Mouse (Mus musculus) left cerebral cortex, adult 8-10 months (tissue): ENCODE results near the gene Atg3. TPM values are rescaled to one million over a fixed set of nuclear protein-coding genes. Genes with fewer than 3 reads are reported as not detected.

Experiments
- DNase-seq, 2 experiments: peaks; one replicate each; pipeline ENCODE4 v3.0.0; 2022; ENCODE audit warnings: low spot score in 2 of 2
- total RNA-seq, 4 experiments: library from RNA; stranded (reverse); gene quantifications; 2 replicates each; pipeline ENCODE4 v1.2.4; 2022

The Atg3 gene
- 10 to 100 TPM; 42.9 to 46.0 (median 45.4) TPM for total RNA-seq

DNA sequence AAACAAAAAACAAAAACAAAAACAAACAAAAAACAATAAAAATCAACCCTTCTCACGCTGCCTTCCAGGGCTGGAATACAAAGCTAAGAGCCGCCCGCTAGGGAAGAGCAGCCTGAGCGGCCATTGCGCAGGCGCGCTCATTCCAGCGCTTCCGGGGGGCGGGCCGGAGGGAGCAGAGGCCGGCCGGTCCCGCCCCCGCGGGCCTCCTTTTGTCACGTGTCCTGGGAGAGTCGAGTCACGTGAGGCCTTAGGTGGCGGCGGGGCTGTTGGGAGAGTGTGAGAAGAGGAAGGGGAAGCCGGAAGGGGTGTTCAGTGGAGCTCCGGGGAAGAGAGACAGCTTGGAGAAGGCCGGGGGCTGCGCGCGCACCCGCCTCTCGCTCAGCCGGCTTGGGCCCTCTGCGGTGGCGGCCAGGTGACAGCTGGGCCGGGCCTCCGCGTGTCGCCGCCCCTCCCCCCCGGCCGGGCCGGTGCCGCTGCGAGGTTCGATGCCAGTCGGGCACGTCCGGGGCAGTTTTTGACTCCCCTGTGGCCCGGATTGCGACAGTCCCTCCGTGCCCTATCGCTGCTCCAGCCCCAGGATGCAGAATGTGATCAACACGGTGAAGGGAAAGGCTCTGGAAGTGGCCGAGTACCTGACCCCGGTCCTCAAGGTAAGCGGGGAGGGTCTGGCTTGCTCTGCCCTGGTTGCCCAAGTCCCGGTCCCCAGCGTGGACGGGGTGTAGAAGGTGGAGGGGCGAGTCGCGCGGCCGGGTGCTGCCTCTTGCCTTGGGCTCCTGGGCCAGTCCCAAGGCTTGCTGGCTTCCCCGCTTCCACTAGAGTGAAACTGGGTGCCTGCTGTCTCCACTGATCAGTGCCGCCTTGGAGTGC is at the start of gene Atg3, which contains the start of gene Slc35a5:
Gene Atg3 (plus strand): TSS at position 264 of the 867 bp plus-strand sequence.
Gene Slc35a5 (minus strand): TSS at position 185 of the 867 bp plus-strand sequence.
- peak; percentile 81 to 97 for DNase-seq

DNA sequence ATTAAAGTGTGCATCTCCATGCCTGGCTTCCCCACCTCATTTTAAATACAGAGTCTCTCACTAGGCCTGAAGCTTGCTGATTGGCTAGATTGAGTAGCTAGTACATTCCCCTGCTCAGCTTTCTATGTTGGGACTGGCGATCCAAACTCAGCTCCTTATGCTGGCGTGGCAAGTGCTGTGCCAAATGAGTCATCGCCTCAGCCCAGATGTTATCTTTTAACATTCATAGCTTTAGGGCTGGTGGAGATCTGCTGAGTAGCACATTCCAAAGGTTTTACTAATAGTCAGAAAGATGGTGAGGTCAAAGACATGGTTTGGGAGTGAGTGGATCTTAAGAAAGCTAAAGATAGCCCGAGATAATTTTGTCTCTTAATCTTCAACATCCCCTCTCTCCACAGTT is 48.1 kb upstream of the Atg3 start:
- DNase-seq = peak in 1 of 2 experiments; percentile 45

DNA sequence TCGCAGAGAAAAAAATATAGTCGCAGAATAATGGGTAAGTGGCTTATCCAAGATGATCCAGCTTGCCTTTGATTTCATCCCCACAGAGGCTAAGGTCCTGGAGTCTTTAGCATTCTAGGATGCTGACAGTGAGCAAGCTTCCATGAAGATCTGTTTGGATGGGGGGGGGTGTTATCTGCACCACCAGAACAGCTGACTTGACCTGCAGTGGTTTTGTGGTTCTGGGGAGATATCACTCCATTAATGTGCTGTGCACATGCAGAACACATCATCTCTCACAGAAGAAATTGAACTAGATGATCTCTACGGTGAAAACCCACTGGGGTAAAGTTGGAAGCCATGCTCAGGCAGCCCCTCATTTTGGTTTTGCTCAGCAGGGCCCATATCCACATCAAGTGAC is 41.4 kb upstream of the Atg3 start:
- no peak for DNase-seq

DNA sequence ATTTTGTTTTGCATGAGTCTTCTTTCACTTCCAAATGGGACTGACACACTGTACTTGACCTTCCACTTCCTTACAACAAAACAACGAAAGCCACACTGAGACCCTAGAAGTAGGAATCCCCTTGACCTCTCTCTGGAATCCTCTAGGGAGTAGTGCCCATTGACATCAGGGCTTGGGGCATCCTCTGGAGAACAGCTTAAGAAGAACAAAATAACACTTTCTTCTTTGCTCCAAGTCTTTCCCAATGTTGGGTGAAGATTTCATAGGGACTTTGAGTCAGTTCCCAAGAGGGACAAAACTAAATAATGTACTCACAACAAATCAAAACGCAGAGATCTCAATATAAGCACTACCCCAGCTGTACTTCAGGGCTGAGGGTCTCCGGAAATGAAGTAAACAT is 39.8 kb upstream of the Atg3 start:
- DNase-seq = no peak

DNA sequence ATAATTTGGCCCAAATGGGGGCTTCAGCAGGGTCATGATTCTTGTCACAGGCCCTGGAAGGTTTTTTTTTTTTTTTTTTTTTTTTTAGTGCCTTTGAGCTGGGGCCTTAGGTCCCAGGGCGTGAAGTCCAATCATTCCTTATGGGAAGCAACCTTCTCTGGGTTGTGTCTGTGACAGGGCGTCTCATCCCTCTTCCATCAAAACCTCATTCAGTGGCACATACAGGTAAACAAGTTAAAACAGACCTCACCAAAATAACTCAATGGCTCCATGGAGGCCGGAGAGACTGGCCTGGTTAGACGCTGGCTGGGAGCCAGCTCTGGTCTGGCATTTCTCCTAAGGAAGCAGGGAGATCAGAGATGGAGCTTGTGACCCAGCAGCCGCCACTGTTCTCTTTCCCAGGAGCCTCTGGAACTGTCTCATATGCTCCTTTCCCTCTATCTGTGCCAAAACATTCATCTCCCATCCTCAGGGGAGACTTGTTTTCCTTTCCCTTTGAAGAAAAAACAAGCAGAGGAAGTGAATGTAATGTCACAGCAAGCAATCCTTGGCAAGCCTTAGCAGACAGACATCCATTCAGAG is 37.6 kb upstream of the Atg3 start:
- DNase-seq = no peak

DNA sequence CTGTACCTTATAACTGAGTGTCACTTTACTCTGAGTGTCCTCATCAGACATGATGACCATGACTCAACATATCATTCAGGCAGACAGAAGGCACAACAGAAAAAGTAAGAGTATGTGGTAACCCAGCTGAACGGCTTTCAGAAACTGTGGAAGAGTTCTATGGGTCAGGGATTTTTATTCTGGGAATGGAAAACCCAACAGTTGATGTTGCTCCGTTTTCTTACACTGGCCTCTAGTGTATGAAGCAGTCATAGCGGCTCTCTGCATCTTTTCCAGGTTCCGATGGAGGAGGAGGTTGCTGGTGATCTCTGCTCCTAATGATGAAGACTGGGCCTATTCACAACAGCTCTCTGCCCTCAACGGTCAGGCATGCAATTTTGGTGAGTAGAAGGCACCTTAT is 36.0 kb upstream of the Atg3 start:
- no peak for DNase-seq

DNA sequence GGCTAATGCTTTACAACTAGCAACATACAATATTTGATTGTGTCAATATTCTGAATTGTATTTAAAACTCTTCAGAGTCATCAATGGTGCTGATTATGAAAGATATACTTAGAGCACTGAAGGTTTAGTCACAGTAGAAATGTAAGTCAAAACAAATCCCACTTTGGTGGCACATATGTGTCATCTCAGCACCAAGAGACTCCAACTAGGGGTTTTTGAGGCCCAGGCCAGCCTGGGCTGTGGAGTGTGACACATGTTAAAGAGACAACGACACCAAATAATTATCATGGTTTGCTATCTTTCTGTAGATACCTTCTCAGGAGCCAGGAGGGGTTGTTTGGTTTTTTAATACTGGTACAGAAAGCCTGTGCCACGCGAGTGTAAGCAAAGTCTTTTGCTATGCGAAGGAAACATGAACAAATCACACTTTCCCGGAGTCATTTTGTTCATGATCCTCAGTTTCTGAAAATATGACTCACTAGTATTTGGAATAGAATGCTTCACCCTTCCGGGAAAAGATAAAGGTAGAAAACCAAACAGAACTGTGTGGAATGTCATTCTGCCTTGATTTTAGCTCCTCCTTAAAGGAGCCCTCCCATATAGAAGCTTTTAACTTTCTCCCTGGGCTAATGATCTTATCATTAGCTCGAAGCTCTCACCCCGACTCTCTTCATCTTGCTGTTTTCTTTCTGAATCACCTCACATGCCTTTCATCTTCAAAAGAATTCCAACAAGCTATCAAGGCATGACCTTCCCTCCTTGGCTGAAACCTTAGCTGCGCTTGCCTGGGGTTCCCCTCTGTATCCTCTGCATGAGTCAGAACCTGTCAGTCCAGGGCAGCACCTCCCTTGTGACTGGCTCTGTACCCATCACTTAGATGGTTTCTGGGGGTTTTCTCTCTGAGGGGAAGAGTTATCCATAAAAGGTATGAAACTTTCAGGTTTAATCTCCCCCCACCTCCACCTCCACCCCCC is 34.1 kb upstream of the Atg3 start:
- DNase-seq = no peak

DNA sequence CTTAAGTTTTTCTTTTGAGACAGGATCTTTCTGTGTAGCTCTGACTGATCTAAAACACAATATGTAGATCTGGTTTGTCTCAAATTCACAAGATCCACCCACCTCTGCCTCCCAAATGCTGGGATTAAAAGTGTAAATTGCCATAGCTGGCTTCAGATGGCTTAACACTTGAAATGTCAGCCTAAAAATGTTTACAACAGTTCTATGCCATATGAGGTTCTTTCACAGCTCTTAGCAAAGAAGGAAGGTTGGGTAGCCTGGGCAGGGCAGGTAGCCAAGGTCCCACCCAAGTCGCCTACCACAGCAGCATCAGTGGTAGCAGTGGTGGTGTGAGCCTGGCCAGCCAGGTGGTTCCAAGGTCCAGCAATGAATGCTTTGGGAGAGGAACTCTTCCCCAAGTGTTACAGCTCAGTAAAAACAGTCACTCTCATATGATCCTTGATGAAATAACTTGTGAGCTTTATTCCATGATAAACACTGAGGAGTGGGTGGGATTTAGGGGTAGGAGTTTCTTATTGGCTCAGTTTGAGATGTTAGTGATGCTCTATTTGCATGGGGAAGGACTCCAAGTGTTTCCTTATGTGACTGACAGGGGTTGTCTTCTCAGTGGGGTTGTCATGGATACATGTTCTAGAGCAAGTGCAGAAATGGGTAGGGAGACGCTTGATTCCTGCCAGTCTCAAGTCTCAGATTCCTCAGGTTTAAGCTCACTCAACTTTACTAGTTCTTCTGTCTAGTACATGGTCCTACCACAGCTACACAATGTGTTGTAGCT is 30.5 kb upstream of the Atg3 start:
- peak; percentile 20 to 79 for DNase-seq

DNA sequence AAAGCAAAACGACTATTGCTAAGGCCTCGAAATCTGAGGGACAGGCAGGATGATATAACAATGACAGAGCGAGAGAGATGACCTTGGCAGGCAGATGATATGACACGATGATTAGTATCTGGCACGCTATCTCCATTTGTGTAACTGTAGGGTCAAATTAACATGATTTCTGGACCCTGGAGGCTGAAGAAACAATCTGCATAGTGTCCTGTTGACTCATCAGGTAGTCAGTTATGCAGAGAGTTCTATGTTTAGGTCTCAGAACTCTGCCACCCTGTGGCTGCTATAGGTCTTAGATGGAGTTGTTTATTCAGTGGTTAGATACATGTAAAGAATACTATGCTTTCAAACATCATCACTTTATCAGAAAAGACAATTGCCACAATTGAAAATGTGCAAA is 16.9 kb upstream of the Atg3 start:
- DNase-seq = no peak

DNA sequence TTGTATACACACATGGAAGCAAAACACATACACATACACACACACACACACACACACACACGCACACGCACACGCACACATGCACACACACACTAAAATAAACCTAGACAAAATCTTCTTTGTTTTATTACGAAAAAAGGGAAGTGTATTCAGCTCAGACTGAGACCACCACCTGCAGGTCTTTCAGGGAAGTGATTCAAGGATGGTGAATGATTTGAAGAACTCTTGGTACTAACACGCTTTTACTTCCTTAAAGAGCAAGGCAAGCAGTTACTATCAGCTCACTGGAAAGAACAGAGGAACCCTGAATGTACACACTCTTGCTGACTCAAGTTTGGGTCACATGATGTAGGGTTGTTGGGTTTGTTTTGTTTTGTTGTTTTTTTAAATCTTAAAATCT is 16.0 kb upstream of the Atg3 start:
- no peak for DNase-seq

DNA sequence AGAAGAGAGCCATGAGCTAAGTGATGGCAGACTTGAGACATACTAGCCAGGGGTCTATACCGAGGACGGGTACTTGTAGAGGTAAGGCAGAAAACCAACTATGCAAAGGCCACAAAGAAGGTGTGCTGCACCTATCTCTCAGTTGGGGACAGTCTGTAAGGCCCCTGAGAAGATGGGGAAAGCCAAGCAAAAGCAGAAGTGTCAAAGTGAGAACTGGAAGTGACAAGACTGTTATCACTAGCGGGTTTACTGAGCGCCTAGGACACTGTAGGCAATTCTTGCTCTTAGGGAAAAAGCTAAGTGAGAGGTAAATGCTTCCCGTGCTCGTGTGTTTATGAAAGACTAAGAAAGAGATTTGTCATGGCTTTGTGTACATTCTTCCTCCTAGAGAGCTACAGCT is 13.5 kb upstream of the Atg3 start:
- DNase-seq = no peak

DNA sequence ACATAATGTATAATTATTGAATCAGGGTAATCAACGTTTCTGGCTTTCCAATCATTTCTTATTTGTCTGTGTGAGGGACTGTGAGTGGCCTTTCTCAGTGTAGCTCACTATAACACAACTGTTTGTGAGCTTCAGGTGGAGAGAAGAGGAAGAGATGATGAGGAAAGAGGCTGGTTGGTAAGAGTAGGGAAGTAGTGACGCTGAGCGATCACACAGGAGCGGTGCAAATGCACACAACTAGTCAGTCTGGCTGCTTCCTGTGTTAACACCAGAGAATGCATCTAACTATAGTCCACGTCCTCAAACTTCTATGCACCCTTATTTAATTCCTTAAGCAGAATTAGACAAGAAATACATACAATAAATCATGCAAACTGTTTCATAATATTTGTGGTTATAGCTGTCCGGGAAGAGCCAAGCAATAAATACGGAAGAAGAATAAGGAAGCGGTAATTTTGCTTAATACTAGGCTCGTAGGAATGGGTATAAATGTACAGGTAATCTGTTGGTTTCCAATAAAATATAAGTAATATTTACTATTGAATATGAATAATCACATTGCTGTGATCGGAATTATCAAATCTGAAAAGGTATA is 10.0 kb upstream of the Atg3 start:
- DNase-seq = no peak

DNA sequence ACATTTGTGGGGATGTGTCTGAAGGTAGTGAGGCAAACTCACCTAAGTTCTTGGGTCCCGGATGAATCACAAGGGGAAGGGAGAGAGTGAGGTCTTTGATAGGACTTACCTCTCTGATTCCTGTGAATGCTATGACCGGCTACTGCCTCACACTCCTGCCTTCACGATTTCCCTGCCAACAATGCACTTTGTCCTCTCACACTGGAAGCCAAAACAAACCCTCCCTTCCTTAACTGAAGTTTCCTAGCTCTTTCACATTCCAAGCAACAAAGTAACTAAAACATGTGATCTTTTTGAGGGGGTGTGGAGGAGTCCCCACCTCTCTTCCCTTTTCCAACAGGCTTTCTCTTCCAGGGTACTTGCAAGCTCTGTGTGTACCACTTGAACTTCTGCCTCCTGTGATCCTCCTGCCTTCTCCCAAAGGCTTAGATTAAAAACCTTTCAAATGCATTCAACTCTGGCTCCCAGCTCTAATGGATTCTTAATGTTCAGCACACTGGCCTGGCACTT is 3.8 kb upstream of the Atg3 start:
- no peak for DNase-seq

DNA sequence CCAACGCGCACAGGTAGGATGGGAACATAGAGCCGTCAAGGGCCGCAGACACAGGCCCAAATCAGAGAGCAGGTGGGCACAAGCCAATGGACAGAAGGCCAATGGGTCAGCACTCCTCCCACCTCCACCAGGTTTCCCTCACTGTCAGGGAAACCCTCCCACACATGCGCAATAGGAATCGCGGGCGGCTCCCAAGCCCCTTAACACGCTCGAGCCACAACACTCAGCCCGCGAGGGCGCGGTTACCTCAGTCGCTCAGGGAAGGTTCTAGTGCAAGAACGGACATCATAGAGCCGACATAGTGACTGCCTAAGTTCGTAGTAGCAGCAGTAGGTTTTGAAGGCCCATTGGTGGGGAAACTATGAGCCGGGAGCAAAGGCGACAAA is 456 bp upstream of the Atg3 start:
- DNase-seq = peak; percentile 59 to 60

DNA sequence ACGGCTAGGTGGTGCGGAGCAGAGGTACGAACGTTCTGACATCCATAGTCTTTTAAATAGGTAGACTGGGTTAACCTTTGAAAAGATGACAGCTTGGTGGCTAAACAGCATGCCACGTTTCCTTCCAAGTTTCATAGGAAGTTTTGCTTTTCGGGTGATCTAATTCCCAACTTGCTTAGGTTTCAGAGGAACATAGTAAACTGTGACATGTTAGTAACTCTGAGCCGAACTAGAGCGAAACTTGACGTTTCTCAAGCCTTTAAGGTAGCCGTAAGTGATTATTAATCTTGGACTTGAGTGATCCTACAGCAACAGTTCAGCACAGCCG is 768 bp downstream of the Atg3 start:
- no peak for DNase-seq

DNA sequence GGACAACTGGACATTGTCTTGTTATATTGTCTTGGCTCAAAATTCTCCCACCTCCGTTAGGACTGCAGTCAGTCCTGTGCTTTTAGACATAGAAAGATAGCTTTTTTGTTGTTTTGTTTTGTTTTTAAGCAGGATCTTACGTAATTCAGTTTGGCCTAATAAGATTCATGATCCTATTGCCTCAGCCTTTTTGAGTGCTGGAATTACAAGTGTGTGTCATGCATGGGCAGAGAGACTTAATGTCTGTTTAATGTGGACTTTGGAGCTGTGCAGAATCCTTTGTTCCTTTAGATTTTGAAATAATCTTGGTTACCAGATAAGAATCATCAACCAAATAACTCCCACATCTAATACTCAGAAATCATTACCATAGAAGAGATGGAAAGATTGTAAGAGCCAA is 20.0 kb downstream of the Atg3 start:
- DNase-seq = no peak

DNA sequence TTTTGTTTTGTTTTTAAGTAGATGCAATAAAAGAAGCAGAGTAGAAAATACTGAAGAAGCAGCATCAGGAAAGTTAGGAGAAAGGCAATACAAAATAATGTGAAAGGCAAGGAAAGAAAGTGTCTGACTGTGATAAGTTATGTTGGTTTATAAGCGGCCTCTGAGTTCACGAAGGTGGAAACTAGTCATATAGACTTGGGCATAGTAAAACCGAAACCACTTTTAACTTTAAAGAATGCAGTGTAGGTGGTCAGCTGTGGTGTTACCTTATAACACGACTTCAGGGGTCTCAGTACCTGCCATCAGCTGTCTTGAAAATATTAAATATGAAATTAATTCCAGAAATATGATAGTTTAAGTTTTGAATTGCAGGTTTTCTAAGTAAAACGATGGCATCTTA is 23.2 kb downstream of the Atg3 start:
- DNase-seq = no peak

DNA sequence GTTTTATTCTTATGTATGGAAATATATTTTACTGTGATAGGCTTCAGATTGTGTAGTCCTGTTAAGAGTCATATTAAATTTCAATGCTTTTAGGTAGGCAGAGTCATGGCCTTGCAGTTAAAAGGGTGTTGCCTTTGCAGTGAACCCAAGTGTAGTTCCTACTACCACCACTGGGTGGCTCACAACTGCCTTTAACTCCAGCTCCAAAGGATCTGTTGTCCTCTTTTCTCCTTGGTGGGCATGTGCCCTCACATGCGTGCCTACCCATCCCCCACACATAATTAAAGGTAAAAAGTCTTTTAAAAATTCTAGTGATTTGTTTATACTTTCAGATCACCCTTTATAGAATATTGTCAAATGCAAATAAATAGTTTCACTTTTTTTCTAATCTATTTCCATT is 34.0 kb downstream of the Atg3 start:
- peak; percentile 39 to 46 for DNase-seq

DNA sequence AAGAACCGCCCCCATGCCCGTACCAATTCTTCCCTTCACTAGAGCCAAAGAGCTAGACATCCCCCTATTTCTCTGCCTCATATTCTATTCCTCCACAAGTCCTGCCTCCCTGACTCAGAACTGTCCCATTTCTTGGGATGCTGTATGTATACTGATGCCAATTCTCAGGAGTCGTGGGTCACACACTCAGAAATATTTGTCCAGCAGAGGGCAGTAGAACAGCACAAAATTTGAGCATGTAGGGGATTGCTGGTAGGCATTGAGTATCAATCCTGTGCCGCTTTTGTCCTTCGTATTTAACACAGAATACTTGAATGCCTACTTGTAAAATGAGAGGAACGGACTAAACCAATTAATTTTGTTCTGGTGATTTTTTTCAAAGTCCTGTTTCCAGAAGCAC is 38.2 kb downstream of the Atg3 start:
- peak; percentile 22 to 30 for DNase-seq

DNA sequence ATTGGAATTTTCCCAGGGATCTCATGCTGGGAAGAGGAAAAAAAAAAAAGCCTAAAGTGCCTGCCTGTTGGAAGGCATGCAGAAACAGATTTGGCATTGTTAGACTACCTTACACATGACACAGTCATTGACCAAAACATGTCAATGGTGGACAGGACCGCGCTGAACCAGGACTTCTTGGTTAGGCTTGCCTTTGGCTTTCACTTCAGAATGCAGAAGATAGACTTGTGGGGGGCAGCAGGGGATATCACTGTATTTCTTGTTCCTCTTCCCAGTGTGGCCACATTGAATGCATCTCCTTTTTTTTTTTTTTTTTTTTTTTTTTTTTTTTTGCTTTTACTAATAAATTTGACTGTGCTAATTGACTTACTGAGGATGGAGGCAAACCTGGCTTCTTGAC is 42.8 kb downstream of the Atg3 start:
- no peak for DNase-seq

DNA sequence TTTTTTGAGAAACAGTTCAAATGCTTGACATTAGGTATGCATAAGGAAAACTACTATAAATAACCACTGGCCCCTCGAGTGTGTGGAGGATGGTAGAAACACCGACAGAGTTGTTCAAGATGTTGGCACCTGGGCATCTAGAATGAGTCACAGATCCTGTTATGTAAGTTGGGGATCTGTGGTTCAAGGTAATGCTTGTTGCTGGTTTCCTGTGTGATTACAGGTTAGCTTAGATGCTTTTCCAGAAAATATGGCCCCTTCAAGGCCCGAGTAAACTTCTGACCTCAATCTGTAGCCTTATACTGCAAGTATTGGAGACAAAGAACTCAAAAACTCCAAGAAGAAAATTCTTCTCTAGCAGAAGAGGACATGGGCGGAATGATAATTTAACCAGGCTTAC is 45.9 kb downstream of the Atg3 start:
- no peak for DNase-seq
